Mouse (Mus musculus) mesoderm, embryonic 11.5 days (tissue): ENCODE measurements around the gene Rhot1.
"Not testable (repeated sequence)": the region's sequence is repeated elsewhere in the genome, so short reads cannot be mapped to it uniquely, and the experiment has no call there.

ENCODE experiments used
- DNase-seq: peaks from one replicate; pipeline ENCODE4 v3.0.0-alpha.2; 2012; ENCODE audit warnings: low read depth, low spot score

Gene Rhot1

DNA sequence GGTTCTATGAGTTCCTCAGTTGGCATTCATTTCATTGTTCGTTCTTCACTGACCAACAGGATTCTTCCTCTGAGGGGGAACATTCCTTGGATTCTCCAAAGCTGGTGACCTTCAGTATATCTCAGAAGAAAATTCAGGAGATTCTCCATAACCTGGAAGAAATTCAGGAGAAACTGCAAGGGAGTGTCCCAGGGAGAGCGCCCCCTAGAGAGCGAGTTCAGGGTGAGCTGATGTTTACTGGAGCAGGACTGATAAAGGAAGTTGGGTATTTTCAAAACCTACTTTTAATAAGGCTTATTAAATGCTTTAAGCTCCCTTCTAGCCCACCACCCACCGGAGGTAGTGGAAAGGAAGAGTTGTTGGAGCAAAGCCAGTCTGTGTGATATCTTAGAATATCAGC lies 15.0 kb upstream of the Rhot1 start:
- no peak for DNase-seq

- DNase-seq = no peak
Measured at GRCm38 (mm10) chr11:80196351-80196750, 12.5 kb upstream of the Rhot1 start.

- no peak for DNase-seq
Measured at GRCm38 (mm10) chr11:80199316-80199715, 9.5 kb upstream of the Rhot1 start.

- DNase-seq = no peak
Measured at GRCm38 (mm10) chr11:80199773-80200172, 9.0 kb upstream of the Rhot1 start.

DNA sequence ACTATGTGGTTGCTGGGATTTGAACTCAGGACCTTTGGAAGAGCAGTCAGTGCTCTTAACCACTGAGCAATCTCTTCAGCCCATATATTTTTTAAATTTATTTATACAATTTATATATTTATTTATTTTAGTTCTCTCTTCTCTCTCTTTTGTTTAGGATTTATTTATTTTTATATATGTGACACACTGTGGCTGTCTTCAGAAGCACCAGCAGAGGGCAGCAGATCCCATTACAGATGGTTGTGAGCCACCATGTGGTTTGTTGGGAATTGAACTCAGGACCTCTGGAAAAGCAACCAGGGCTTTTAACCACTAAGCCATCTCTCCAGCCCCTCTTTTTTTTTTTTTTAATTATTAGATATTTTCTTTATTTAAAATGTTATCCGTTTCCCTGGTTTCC lies 8.5 kb upstream of the Rhot1 start:
- DNase-seq = peak; percentile 27

GRCm38 (mm10) chr11:80202296-80202695 lies 6.5 kb upstream of the Rhot1 start:
- no peak for DNase-seq

DNA sequence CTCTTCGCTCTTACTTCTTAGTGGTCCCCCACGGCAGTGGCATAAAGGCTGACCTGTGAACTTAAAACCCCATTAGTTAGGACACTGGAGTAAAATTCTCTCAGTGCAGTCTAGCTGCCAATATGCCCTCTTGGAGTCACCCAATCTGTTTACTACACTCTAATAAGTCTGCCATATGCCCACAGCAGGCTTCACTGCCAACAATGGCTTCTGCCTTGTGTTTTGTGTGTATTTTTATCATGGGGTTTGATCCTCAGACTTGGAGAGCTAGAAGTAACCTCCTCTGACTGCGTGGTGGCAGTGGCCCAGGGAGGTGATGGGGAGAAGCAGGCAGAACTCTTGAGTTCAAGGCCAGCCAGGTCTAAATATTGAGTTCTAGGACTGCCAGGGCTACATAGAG lies 4.8 kb upstream of the Rhot1 start:
- DNase-seq = no peak

- DNase-seq = no peak
Measured at GRCm38 (mm10) chr11:80204941-80205340, 3.9 kb upstream of the Rhot1 start.

- DNase-seq = no peak
Measured at GRCm38 (mm10) chr11:80208465-80208859, 357 bp upstream of the Rhot1 start.

GRCm38 (mm10) chr11:80210321-80210720 lies 1.5 kb downstream of the Rhot1 start:
- no peak for DNase-seq

DNA sequence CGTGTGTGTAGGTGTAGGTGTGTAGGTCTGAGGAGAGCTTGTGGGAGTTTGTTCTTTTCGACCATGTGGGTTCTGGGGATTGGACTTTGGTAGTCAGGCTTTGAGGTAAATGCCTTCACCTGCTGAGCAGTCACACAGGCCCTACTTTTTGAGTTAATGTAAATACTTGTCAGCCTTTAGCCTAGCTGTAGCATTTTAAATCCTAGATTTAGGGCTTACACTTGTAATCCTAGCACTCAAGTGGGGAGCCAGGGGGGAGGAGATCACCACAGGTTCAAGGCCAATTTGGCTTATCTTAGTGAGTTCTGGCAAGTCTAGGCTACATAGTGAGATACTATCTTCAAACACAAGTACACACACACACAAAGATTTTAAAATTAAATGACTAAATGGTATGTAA lies 3.5 kb downstream of the Rhot1 start:
- no peak for DNase-seq

DNA sequence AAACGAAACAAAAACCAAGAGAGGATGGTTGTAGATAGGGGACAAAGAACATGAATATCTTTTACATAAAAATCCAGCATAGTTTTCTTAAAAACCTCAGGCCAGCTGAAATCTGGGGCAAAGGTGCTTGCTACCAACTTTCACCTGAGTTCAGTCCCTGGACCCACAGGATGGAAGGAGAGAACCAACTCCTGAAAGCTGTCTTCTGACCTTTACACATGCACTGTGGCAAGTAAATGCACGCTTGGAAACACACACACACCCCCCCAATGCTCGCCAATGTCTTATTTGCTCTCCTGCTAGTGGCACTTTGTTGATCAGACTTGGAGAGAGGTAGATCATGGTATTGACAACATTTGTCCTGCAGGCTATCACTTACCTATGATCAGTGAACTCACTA lies 6.5 kb downstream of the Rhot1 start:
- DNase-seq = no peak

GRCm38 (mm10) chr11:80218657-80219293 lies 10.0 kb downstream of the Rhot1 start:
- no peak for DNase-seq

- not testable (repeated sequence) for DNase-seq
Measured at GRCm38 (mm10) chr11:80230066-80230465, 21.2 kb downstream of the Rhot1 start.

GRCm38 (mm10) chr11:80237278-80237677 lies 28.5 kb downstream of the Rhot1 start:
- no peak for DNase-seq

GRCm38 (mm10) chr11:80238306-80238705 lies 29.5 kb downstream of the Rhot1 start:
- no peak for DNase-seq

GRCm38 (mm10) chr11:80247026-80247425 lies 38.2 kb downstream of the Rhot1 start:
- DNase-seq = no peak

DNA sequence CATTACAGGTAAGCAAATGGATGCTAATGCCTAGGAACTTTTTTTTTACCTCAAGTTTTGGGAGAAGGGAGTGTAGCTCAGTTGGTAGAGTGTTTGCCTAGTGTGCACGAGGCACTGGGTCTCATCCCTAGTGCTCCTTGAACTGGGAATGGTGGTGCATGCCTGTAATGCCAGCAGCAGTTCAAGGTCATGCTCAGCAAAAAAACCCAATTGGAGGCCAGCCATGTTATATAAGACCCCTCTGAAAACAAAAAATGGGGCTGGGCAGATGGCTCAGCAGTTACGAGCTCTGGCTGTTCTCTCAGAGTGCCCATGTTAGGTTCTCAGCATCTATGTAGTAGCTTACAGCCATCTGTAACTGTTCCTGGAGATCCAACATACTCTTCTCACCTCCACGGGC lies 39.7 kb downstream of the Rhot1 start:
- no peak for DNase-seq

- no peak for DNase-seq
Measured at GRCm38 (mm10) chr11:80264137-80264536, 55.3 kb downstream of the Rhot1 start.

DNA sequence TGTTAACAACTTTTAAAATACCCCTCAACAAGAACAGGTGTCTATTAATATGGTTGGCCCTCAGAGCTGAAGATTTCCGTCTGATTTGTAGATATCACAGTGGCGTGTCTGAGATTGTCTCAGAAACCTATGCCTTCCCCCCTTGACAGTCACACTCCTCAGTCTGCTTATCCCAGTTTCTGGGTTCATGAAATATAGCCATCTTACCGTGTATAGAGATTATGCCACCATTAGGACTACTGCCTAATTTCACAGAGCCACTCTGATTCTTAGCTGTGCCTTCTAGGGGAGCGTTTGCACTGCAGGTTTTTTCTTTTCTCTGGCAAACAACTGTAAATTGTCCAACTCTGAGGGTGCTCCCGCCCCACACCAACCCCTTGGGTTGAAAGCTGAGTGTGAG lies 62.3 kb downstream of the Rhot1 start:
- no peak for DNase-seq

GRCm38 (mm10) chr11:80275011-80275410 lies 66.2 kb downstream of the Rhot1 start:
- no peak for DNase-seq

DNA sequence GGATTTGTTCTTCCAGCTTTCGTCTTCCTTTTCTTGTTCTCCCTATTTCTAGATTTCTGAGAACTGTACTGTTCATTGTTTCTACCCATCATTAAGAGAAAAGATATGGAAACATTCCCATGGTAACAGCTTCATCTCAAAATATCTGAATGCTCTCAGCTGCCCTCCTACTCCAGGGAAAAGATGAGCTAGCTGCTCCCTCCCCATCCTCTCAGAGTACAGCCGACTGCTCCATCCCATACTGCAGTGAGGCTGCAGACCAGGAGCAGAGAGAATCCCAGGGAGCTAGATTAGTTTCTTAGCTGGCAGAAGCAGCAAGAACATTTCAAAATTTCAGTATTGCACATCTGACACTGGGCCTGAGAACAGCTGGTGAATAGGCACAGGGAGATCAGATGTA lies 69.2 kb downstream of the Rhot1 start:
- no peak for DNase-seq

- no peak for DNase-seq
Measured at GRCm38 (mm10) chr11:80283786-80284185, 75.0 kb downstream of the Rhot1 start.

DNA sequence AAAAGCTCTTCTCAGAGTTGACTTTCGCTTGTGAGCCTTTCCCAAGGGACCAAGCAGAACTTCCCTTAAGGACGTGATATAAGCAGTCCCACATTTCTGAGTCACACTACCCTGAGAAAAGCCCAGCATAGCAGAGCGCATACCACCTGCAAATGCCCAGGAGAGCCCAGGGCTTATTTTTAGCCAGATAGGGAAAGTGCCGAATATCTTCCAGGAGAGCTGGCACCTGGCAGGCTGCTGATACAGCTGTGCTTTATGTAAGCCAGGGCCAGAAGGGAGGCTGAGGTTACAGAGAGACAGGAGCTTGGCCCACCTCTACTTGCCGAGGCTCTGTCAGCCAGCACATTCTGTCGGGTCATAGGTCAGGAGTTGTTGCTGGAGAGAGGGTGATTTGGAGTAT lies 75.8 kb downstream of the Rhot1 start:
- no peak for DNase-seq
